Mouse (Mus musculus) right cerebral cortex, postnatal 36 days (tissue): ENCODE measurements at regions not wholly inside any gene's neighbourhood (a gene's known extent, or its start where the extent isn't known, plus 50 kb on each side); places are given as distances from the start of the nearest gene placed in this dataset.

Source experiments
- DNase-seq, 2 experiments: peaks; one replicate each; pipeline ENCODE4 v3.0.0; 2022; ENCODE audit warnings: low spot score in 2 of 2, mixed read lengths in 1 of 2

DNA sequence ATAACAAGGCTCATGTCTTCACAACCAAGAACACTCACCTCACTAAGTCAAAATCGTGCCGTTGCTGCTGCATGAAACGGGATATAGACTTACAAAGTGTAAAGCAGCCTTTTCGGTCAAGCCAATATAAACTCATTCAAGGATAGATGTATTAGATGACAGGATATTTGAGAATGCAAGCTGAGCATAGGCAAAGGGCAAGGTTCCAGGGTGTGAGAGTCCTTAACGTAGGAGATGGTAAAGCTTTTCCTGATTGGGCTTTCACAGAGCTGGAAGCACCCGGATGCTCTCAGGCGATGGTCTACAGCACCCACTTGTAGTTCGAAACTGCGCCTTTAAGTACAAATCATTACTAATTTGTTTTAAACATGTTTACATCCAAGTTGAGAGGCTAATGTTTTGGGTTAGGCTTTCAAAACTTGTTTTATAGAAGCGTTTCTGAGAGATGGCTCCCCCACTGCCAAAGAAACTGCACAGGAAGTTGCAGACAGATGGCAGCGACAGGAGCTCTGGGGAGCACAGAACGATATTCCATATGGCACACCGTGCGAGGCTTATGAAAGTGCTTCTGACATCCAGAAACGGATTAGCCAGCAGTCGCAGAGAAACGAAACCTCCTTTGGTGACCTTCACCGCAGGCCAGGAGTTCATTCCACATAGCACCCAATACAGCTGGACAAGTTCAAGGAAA is 54.1 kb upstream of the Rell1 start:
- peak; percentile 52 to 54 for DNase-seq

DNA sequence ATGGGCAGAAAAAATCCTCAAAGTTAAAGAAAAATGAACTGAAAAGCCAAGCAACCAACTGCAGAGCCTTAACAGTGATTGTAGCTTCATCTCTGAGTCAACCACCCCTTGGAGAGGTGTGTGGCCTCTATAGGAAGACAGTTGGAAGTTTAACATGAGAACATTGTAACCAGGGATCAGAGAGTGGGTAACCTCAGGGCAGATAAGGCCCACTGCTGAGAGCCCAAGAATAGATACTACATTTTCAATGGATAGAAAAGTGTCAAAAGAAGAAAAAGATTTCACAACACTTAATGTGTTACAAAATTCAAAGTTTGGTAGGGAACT is 54.6 kb upstream of the Rell1 start:
- no peak for DNase-seq

DNA sequence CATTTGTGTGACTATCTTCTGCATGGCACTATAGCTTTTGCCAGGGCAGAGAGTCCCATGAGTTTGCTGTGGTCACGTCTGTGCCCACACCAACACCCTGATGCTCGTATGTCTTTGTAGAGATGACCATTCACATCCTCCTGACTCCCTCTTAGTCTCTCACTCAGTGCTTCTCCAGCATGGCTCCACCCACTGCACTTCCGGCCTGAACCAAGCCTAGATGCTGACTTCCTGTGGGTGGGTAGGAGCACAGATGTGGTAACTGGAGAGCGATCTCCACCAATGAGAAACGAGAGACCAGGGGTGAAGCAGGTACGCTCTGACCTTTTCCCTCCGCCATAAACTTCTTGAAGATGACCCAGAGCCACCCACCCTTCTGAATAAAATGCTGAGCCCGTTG is 55.7 kb upstream of the Rell1 start:
- DNase-seq, result no peak

DNA sequence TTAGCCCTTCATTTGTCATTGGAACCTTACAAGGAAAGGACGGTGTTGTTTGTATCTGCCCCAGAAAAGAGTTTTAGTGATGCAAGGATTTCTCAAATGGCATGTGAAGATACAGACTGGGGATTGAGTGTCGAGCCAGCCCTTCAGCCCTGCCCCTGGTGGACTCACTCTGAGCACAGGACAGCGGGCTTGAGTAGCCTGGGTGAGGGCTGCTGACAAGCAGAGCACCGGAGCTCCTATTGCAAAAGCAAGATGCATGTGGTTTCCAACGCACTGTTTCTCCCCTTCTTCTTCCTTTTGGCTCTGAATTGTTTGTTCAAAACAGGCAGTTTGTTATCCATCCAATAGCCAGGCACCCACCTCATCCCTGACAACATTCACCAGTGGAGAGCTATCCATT is 59.0 kb upstream of the Rell1 start:
- DNase-seq, result no peak

- no peak for DNase-seq
Observed at GRCm38 (mm10) chr5:64029622-64030145, 61.0 kb upstream of the Rell1 start.

DNA sequence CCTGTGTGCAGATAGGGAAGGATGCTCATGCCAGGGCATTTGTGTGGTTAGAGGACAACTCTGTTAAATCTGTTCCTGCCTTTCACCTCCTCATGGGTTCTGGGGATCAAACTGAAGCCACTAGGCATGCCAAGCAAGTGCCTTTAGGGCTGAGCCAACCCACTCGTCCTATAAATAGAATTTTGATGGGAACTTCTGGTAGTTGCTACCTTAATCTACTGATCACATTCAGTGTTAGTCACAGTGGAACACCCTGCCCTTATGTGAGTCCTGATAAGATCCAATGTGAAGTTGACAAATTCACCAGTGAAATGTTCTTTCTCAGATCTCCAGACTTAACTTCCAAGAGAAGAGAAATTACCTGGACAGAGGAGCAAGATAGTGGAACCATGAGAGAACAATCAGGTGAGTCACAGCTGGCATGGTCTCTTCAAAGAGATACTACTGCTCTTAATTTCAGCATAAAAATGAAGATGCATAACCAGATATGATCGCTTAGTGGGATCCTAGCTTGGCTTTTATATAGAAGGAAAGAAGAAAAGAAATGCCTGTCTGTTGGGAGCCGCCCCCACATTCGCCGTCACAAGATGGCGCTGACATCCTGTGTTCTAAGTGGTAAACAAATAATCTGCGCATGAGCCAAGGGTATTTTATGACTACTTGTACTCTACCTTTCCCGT is 61.7 kb upstream of the Rell1 start:
- DNase-seq, result peak in 1 of 2 experiments; percentile 23

DNA sequence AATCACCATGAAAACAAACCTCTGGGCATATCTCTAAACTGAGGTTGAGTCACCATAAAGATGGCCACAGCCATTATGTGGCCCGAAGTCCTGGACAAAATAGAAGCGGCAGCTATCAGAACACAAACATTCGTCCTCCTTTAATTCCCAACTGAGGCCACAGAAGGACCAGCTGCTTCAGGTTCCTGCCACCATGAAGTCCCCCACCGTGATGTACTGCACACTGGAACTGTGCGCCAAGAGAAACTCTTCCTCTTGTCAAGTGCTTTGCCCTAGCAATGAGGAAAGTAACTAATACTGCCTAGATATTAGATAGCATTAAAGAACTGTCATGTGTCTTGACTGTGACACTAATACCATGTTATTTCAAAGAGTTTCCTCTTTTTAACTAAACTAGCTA is 54.4 kb upstream of the Pgm2 start:
- DNase-seq, result no peak

- no peak for DNase-seq
Observed at GRCm38 (mm10) chr5:64040676-64041075, 52.1 kb upstream of the Pgm2 start.
